Mouse (Mus musculus) left cerebral cortex, adult 8-10 months (tissue): ENCODE data around the gene Stmnd1. TPM values are rescaled to one million over a fixed set of nuclear protein-coding genes. Genes with fewer than 3 reads are reported as not detected.
"Not testable (repeated sequence)": the region's sequence is repeated elsewhere in the genome, so short reads cannot be mapped to it uniquely, and the experiment has no call there.

ENCODE experiments used
- DNase-seq, 2 experiments: peaks; one replicate each; pipeline ENCODE4 v3.0.0; 2022; ENCODE audit warnings: low spot score in 2 of 2
- total RNA-seq, 4 experiments: library from RNA; stranded (reverse); gene quantifications; 2 replicates each; pipeline ENCODE4 v1.2.4; 2022

Stmnd1 gene
- total RNA-seq, 4 experiments from 2014 or later = not detected

- no peak for DNase-seq
These were observed 14.9 kb downstream of the Stmnd1 start for GRCm38 (mm10) chr13:46288372-46288771.

GRCm38 (mm10) chr13:46290537-46290936 lies 17.0 kb downstream of the Stmnd1 start:
- no peak for DNase-seq

- DNase-seq = no peak
These were observed 20.8 kb downstream of the Stmnd1 start for GRCm38 (mm10) chr13:46294365-46294764.

GRCm38 (mm10) chr13:46297701-46298100 lies 24.2 kb downstream of the Stmnd1 start:
- DNase-seq = no peak

GRCm38 (mm10) chr13:46310790-46311189 lies 37.3 kb downstream of the Stmnd1 start:
- peak; percentile 36 to 44 for DNase-seq

- no peak for DNase-seq
These were observed 39.7 kb downstream of the Stmnd1 start for GRCm38 (mm10) chr13:46313176-46313575.

- no peak for DNase-seq
These were observed 41.6 kb downstream of the Stmnd1 start for GRCm38 (mm10) chr13:46315165-46315564.

- no peak for DNase-seq
These were observed 52.9 kb downstream of the Stmnd1 start for GRCm38 (mm10) chr13:46326351-46326985.

- peak in 1 of 2 experiments; percentile 71 for DNase-seq
These were observed 61.5 kb downstream of the Stmnd1 start for GRCm38 (mm10) chr13:46335020-46335419.

- not testable (repeated sequence) for DNase-seq
These were observed 62.8 kb downstream of the Stmnd1 start for GRCm38 (mm10) chr13:46336281-46336680.

GRCm38 (mm10) chr13:46337791-46338190 lies 64.3 kb downstream of the Stmnd1 start:
- no peak for DNase-seq

GRCm38 (mm10) chr13:46339954-46340353 lies 66.4 kb downstream of the Stmnd1 start:
- no peak for DNase-seq

- no peak for DNase-seq
These were observed 67.1 kb downstream of the Stmnd1 start for GRCm38 (mm10) chr13:46340583-46340982.

GRCm38 (mm10) chr13:46341419-46341818 lies 67.9 kb downstream of the Stmnd1 start:
- DNase-seq = no peak

- peak in 1 of 2 experiments; percentile 50 for DNase-seq
These were observed 69.7 kb downstream of the Stmnd1 start for GRCm38 (mm10) chr13:46343226-46343625.

- DNase-seq = no peak
These were observed 73.5 kb downstream of the Stmnd1 start for GRCm38 (mm10) chr13:46346830-46347512.

GRCm38 (mm10) chr13:46349664-46350063 lies 76.1 kb downstream of the Stmnd1 start:
- no peak for DNase-seq

Other genes with a start within 250 kb of the Stmnd1 start
- gene Rbm24, start 144.7 kb downstream of the Stmnd1 start, total RNA-seq = 10 to 100 TPM; 19.2 to 24.5 (median 22.4) TPM
- gene Cap2, start 228.1 kb downstream of the Stmnd1 start, total RNA-seq = 100 to 1,000 TPM; 205 to 244 (median 221) TPM